Mouse (Mus musculus) intestine, embryonic 14.5 days (tissue): Measurements from ENCODE around the gene Dnajc9. TPM values are rescaled to one million over a fixed set of nuclear protein-coding genes. Genes with fewer than 3 reads are reported as not detected.

Source experiments
- ATAC-seq: fragments of 200-750 bp; cut with Nextera tagmentation; replicated peaks from 2 replicates; pipeline ENCODE4 v1.8.0; 2017; ENCODE audit warnings: low read depth, moderate number of reproducible peaks, moderate TSS enrichment, moderate library complexity; ENCODE audit not compliant: low FRiP score, low TSS enrichment
- DNase-seq: peaks from one replicate; pipeline ENCODE4 v3.0.0-alpha.2; 2018; ENCODE audit warnings: low spot score
- H3K27ac ChIP-seq: fragments of 300-500 bp; sonication (generic); 2 replicates; pipeline ENCODE4 v1.5.1; 2014; ENCODE audit warnings: low read depth, mild to moderate bottlenecking, control low read depth
- H3K27me3 ChIP-seq: fragments of 300-500 bp; sonication (generic); replicated peaks from 2 replicates; pipeline ENCODE4 v1.6.1; 2014; ENCODE audit warnings: low read length, control low read depth; ENCODE audit not compliant: control insufficient read depth, insufficient read depth
- H3K36me3 ChIP-seq: fragments of 300-500 bp; sonication (generic); 2 replicates; pipeline ENCODE4 v1.6.1; 2014; ENCODE audit warnings: low read length, control low read depth; ENCODE audit not compliant: control insufficient read depth, insufficient read depth
- H3K4me1 ChIP-seq: fragments of 300-500 bp; sonication (generic); replicated peaks from 2 replicates; pipeline ENCODE4 v1.6.1; 2014; ENCODE audit warnings: low read length, control low read depth, mixed read lengths; ENCODE audit not compliant: control insufficient read depth, insufficient read depth
- H3K4me2 ChIP-seq: fragments of 300-500 bp; sonication (generic); 2 replicates; pipeline ENCODE4 v1.6.1; 2014; ENCODE audit warnings: low read length
- H3K4me3 ChIP-seq: fragments of 300-500 bp; sonication (generic); 2 replicates; pipeline ENCODE4 v1.5.1; 2014; ENCODE audit warnings: low read depth, low read length, control low read depth, mixed read lengths
- H3K9ac ChIP-seq: fragments of 300-500 bp; sonication (generic); 2 replicates; pipeline ENCODE4 v1.6.1; 2014; ENCODE audit warnings: mild to moderate bottlenecking, low read length
- H3K9me3 ChIP-seq: fragments of 300-500 bp; sonication (generic); 2 replicates; pipeline ENCODE4 v1.6.1; 2016; ENCODE audit warnings: low read length, control low read depth; ENCODE audit not compliant: control insufficient read depth
- WGBS: fragments of 180-500 bp; shearing (Covaris S2); extraction: QIAGEN DNeasy Blood & Tissue Kit; methylation state at CpG from one replicate; pipeline ENCODE4 v1.1.7; 2014; 5-methylcytosine and 5-hydroxymethylcytosine counted together
- polyA plus RNA-seq: library from polyadenylated mRNA; unstranded; fragments of >200 nt; fragmentation: Nextera tagmentation; extraction: Ambion mirVana; gene quantifications from 2 replicates; pipeline ENCODE4 v1.2.1, GENCODE M21; 2014

Dnajc9 gene
- polyA plus RNA-seq, 1 experiment from 2014 or later, result 130 TPM

GRCm38 (mm10) chr14:20377112-20377521 lies 11.6 kb downstream of the Dnajc9 start:
- Histone ChIP-seq H3K9me3 (no peaks in the 10 kb centered on the region), H3K4me3 (no peak overlapping the region), H3K4me1 (no peaks in the 10 kb centered on the region), H3K4me2 (no peak overlapping the region), H3K36me3 (peaks cover 63% of the 10 kb centered on the region), H3K27me3 (no peaks in the 10 kb centered on the region), H3K9ac (no peak overlapping the region), H3K27ac (no peak overlapping the region)
- 0 out of 2 replicates have a peak, but pooled peaks have one; percentile 15 for ATAC-seq
- 61% methylated on average over 4 of the region's 4 CpGs for WGBS
- no peak for DNase-seq

GRCm38 (mm10) chr14:20371854-20372253 lies 16.9 kb downstream of the Dnajc9 start:
- Histone ChIP-seq H3K4me1 (no peaks in the 10 kb centered on the region), H3K27ac (no peak overlapping the region), H3K9ac (no peak overlapping the region), H3K4me2 (no peak overlapping the region), H3K4me3 (no peak overlapping the region), H3K9me3 (no peaks in the 10 kb centered on the region), H3K36me3 (peaks cover 60% of the 10 kb centered on the region), H3K27me3 (no peaks in the 10 kb centered on the region)
- DNase-seq (no peak), ATAC-seq (no peak)
- 88% methylated on average over 1 of the region's 1 CpGs for WGBS

- 79% methylated on average over 7 of the region's 7 CpGs for WGBS
- Histone ChIP-seq H3K4me3 (no peak overlapping the region), H3K27me3 (no peaks in the 10 kb centered on the region), H3K4me1 (no peaks in the 10 kb centered on the region), H3K9ac (no peak overlapping the region), H3K27ac (no peak overlapping the region), H3K4me2 (no peak overlapping the region), H3K36me3 (peaks cover 59% of the 10 kb centered on the region), H3K9me3 (no peaks in the 10 kb centered on the region)
- ATAC-seq (no peak), DNase-seq (no peak)
Measured at GRCm38 (mm10) chr14:20370798-20371197, 17.9 kb downstream of the Dnajc9 start.

- H3K4me3 ChIP-seq, result no peak overlapping the region
- peaks cover 64% of the 10 kb centered on the region for H3K36me3 ChIP-seq
- H3K4me2 ChIP-seq, result no peak overlapping the region
- ATAC-seq (no peak), DNase-seq (no peak)
- H3K9me3 ChIP-seq, result no peaks in the 10 kb centered on the region
- no peak overlapping the region for H3K9ac ChIP-seq
- H3K27me3 ChIP-seq, result no peaks in the 10 kb centered on the region
- no peaks in the 10 kb centered on the region for H3K4me1 ChIP-seq
- no peak overlapping the region for H3K27ac ChIP-seq
- WGBS, result 94% methylated on average over 3 of the region's 3 CpGs
Measured at GRCm38 (mm10) chr14:20368271-20368670, 20.4 kb downstream of the Dnajc9 start.

GRCm38 (mm10) chr14:20363230-20363629 lies 25.5 kb downstream of the Dnajc9 start:
- Histone ChIP-seq H3K27ac (no peak overlapping the region), H3K4me3 (no peak overlapping the region), H3K9ac (no peak overlapping the region), H3K9me3 (no peaks in the 10 kb centered on the region), H3K4me2 (no peak overlapping the region), H3K4me1 (no peaks in the 10 kb centered on the region), H3K36me3 (peaks cover 95% of the 10 kb centered on the region), H3K27me3 (no peaks in the 10 kb centered on the region)
- WGBS, result 91% methylated on average over 4 of the region's 4 CpGs
- ATAC-seq (no peak), DNase-seq (no peak)

- H3K27ac ChIP-seq, result peak within 1 kb of the TSS; percentile 92
- H3K4me2 ChIP-seq, result peak within 1 kb of the TSS; percentile 89
- no peaks in the 10 kb centered on the region for H3K27me3 ChIP-seq
- peaks cover 35% of the 10 kb centered on the region; the same call in 1 of the 2 replicates for H3K36me3 ChIP-seq
- H3K4me3 ChIP-seq, result peak within 1 kb of the TSS; percentile 86
- H3K9ac ChIP-seq, result peak within 1 kb of the TSS; percentile 93
- ATAC-seq, result peak; percentile 100
- no peaks in the 10 kb centered on the region for H3K9me3 ChIP-seq
- WGBS, result under 1% methylated on average over 41 of the region's 42 CpGs
- peaks cover 10% of the 10 kb centered on the region for H3K4me1 ChIP-seq
- peak; percentile 98 for DNase-seq
Measured at GRCm38 (mm10) chr14:20347991-20348541, 40.6 kb downstream of the Dnajc9 start, which contains the start of the genes Ecd and Fam149b. Gene Ecd (minus strand): TSS chr14:20348121. Gene Fam149b (plus strand): TSS chr14:20348162.

- ATAC-seq (peak; percentile 62; the same call in 1 of the 2 replicates), DNase-seq (no peak)
- H3K27me3 ChIP-seq, result no peaks in the 10 kb centered on the region
- peak overlapping the region; percentile 92 for H3K27ac ChIP-seq
- peak overlapping the region; percentile 89 for H3K4me2 ChIP-seq
- H3K4me1 ChIP-seq, result peaks cover 10% of the 10 kb centered on the region
- peaks cover 30% of the 10 kb centered on the region for H3K36me3 ChIP-seq
- 4% methylated on average over 15 of the region's 15 CpGs for WGBS
- peak overlapping the region; percentile 93 for H3K9ac ChIP-seq
- peak overlapping the region; percentile 86 for H3K4me3 ChIP-seq
- H3K9me3 ChIP-seq, result no peaks in the 10 kb centered on the region
Measured at GRCm38 (mm10) chr14:20347441-20347990, 41.2 kb downstream of the Dnajc9 start.

- Histone ChIP-seq H3K9ac (no peak overlapping the region), H3K4me2 (no peak overlapping the region), H3K4me3 (no peak overlapping the region), H3K9me3 (no peaks in the 10 kb centered on the region), H3K27me3 (no peaks in the 10 kb centered on the region), H3K4me1 (peaks cover 10% of the 10 kb centered on the region), H3K36me3 (peaks cover 31% of the 10 kb centered on the region), H3K27ac (no peak overlapping the region)
- DNase-seq, result no peak
- WGBS, result 86% methylated on average over 9 of the region's 9 CpGs
- no peak for ATAC-seq
Measured at GRCm38 (mm10) chr14:20345885-20346284, 42.8 kb downstream of the Dnajc9 start.

GRCm38 (mm10) chr14:20340866-20341265 lies 47.8 kb downstream of the Dnajc9 start:
- H3K27ac ChIP-seq, result no peak overlapping the region
- H3K9me3 ChIP-seq, result no peaks in the 10 kb centered on the region
- no peaks in the 10 kb centered on the region for H3K27me3 ChIP-seq
- H3K4me3 ChIP-seq, result no peak overlapping the region
- WGBS, result 78% methylated on average over 7 of the region's 7 CpGs
- H3K4me2 ChIP-seq, result no peak overlapping the region
- no peaks in the 10 kb centered on the region for H3K4me1 ChIP-seq
- no peak for ATAC-seq
- no peak for DNase-seq
- H3K36me3 ChIP-seq, result peaks cover 54% of the 10 kb centered on the region
- H3K9ac ChIP-seq, result no peak overlapping the region
